1 mouse cellular context compared by ENCODE assay signal in genomic region chr11:116624131-116624832, GRCm38 (mm10).
TF ChIP-seq lines count a peak whose summit lies in the region.

No protein-coding gene starts in this region.

TF ChIP-seq in CH12.LX, 34 proteins besides CTCF, POLR2A, EP300 and RAD21:
- TF ChIP-seq E2F4 (IDR thresholded peaks at IDR 0.05; ENCODE audit: insufficient replicate concordance, low read depth, low read length), result no peak
- no peak for TF ChIP-seq PAX5 (IDR thresholded peaks at IDR 0.05; ENCODE audit: low read length)
- TF ChIP-seq NELFE (IDR thresholded peaks at IDR 0.05; ENCODE audit: low read depth, low read length), result peak; percentile 63
- peak; percentile 88 for TF ChIP-seq TBP (conservative IDR thresholded peaks at IDR 0.05; ENCODE audit: low read depth, low read length)
- TF ChIP-seq GABPA (IDR thresholded peaks at IDR 0.05; ENCODE audit: insufficient replicate concordance, low read depth, low read length), result no peak
- no peak for TF ChIP-seq ZC3H11A (IDR thresholded peaks at IDR 0.05; ENCODE audit: low read depth, low read length)
- peak; percentile 78 for TF ChIP-seq NRF1 (IDR thresholded peaks at IDR 0.05; ENCODE audit: low read depth, low read length)
- no peak for TF ChIP-seq USF2 (conservative IDR thresholded peaks at IDR 0.05; ENCODE audit: low read depth, low read length)
- no peak for TF ChIP-seq ETS1 (conservative IDR thresholded peaks at IDR 0.05; ENCODE audit: low read depth, low read length)
- no peak for TF ChIP-seq USF1 (IDR thresholded peaks at IDR 0.05; ENCODE audit: low read depth, low read length)
- peak; percentile 69 for TF ChIP-seq TCF12 (IDR thresholded peaks at IDR 0.05; ENCODE audit: low read depth, low read length)
- no peak; the same call in 1 of the 2 replicates for TF ChIP-seq HCFC1 (IDR thresholded peaks at IDR 0.05; ENCODE audit: low read depth, low read length)
- no peak; the same call in 1 of the 2 replicates for TF ChIP-seq UBTF (IDR thresholded peaks at IDR 0.05; ENCODE audit: low read depth, low read length)
- TF ChIP-seq IRF4 (IDR thresholded peaks at IDR 0.05; ENCODE audit: low read depth, low read length), result no peak; the same call in 1 of the 2 replicates
- no peak for TF ChIP-seq KAT2A (IDR thresholded peaks at IDR 0.05; ENCODE audit: insufficient replicate concordance, low read length)
- no peak; the same call in 1 of the 2 replicates for TF ChIP-seq BHLHE40 (IDR thresholded peaks at IDR 0.05; ENCODE audit: low read depth, low read length)
- no peak for TF ChIP-seq ZKSCAN1 (IDR thresholded peaks at IDR 0.05; ENCODE audit: borderline replicate concordance, low read depth, low read length)
- TF ChIP-seq MAFK (IDR thresholded peaks at IDR 0.05; ENCODE audit: insufficient replicate concordance, low read length), result no peak
- peak; percentile 62; the same call in 1 of the 2 replicates for TF ChIP-seq MYC (IDR thresholded peaks at IDR 0.05; ENCODE audit: low read depth, low read length)
- TF ChIP-seq MAZ (IDR thresholded peaks at IDR 0.05; ENCODE audit: low read depth, low read length), result no peak
- no peak for TF ChIP-seq RCOR1 (conservative IDR thresholded peaks at IDR 0.05; ENCODE audit: low read depth, low read length)
- peak; percentile 75 for TF ChIP-seq ZMIZ1 (IDR thresholded peaks at IDR 0.05; ENCODE audit: low read depth, low read length)
- TF ChIP-seq CHD1 (IDR thresholded peaks at IDR 0.05; ENCODE audit: low read depth, low read length), result no peak
- no peak for TF ChIP-seq JUN (IDR thresholded peaks at IDR 0.05; ENCODE audit: insufficient read depth, low read depth, low read length)
- TF ChIP-seq ZNF384 (IDR thresholded peaks at IDR 0.05; ENCODE audit: low read depth, low read length), result no peak
- TF ChIP-seq POLR2AphosphoS2 (IDR thresholded peaks at IDR 0.05; ENCODE audit: low read depth, low read length), result no peak; the same call in 1 of the 2 replicates
- TF ChIP-seq ELF1 (IDR thresholded peaks at IDR 0.05; ENCODE audit: low read depth, low read length), result 0 out of 2 replicates have a peak, but pooled peaks have one; percentile 14
- TF ChIP-seq MAX (IDR thresholded peaks at IDR 0.05; ENCODE audit: low read length), result peak; percentile 56; the same call in 1 of the 2 replicates
- TF ChIP-seq SIN3A (IDR thresholded peaks at IDR 0.05; ENCODE audit: low read length), result peak; percentile 79
- TF ChIP-seq MXI1 (IDR thresholded peaks at IDR 0.05; ENCODE audit: low read depth, low read length), result peak; percentile 85
- TF ChIP-seq MEF2A (IDR thresholded peaks at IDR 0.05; ENCODE audit: borderline replicate concordance, low read depth, low read length), result no peak
- TF ChIP-seq CHD2 (IDR thresholded peaks at IDR 0.05; ENCODE audit: low read length), result no peak
- TF ChIP-seq JUND (conservative IDR thresholded peaks at IDR 0.05; ENCODE audit: low read depth, low read length), result no peak
- no peak; the same call in 1 of the 2 replicates for TF ChIP-seq SMC3 (IDR thresholded peaks at IDR 0.05; ENCODE audit: low read depth, low read length)
